Mouse (Mus musculus) left cerebral cortex, adult 11 months (tissue): Measurements from ENCODE around the gene Ier3.

Experiments used
- DNase-seq: peaks from one replicate; pipeline ENCODE4 v3.0.0; 2022; ENCODE audit warnings: low spot score

The Ier3 gene

GRCm38 (mm10) chr17:35868165-35868820, 46.8 kb downstream of the Ier3 start:
- DNase-seq: no peak

- DNase-seq: no peak
Observed at GRCm38 (mm10) chr17:35868961-35869345, 47.5 kb downstream of the Ier3 start.

- DNase-seq: no peak
Observed at GRCm38 (mm10) chr17:35869346-35870067, 48.0 kb downstream of the Ier3 start.

- DNase-seq: no peak
Observed at GRCm38 (mm10) chr17:35870151-35870883, 48.8 kb downstream of the Ier3 start.

- no peak for DNase-seq
Observed at GRCm38 (mm10) chr17:35870884-35871696, 49.6 kb downstream of the Ier3 start.
